Mouse (Mus musculus): ENCODE measurements around the gene Tacc2.

The Tacc2 gene

DNA sequence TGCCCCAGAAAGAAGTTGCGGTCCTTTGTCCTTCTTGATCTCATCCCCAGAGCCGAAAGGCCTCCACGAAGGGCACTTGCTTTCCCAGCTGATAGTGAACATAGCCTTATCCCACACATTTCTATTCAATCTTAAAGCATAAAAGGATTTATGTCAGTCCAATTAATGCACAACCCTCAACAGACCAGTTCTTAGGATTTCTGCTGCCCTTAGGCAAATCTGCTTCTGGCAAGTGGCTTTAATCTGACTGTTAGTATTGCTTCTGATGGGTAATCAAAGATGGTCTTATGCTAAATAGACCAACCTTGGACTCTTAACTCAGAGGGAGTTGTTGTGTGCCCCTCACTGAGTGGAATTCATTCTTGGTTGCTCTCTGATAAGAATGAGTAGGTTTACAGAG, 40.4 kb downstream of the Tacc2 start:
- DNase-seq (ENCODE audit: low spot score) = no peak

DNA sequence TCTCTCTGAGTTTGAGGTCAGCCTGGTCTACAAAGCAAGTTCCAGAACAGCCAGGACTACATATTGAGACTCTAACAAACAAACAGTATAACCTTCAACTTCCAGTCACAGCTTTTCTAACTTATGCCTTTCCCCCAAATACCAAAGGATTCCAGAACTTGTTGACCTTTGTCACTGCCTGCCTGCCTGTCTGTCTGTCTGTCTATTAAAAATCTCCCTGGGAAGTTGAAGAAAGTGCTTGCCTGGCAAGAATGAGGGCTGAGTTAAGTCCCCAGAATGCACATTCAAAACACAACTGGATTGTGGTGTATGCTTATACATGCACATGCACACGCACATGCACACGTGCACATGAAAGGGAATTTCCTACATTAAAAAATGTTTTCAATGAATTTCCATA, 43.8 kb downstream of the Tacc2 start:
- DNase-seq (ENCODE audit: low spot score) = no peak

DNA sequence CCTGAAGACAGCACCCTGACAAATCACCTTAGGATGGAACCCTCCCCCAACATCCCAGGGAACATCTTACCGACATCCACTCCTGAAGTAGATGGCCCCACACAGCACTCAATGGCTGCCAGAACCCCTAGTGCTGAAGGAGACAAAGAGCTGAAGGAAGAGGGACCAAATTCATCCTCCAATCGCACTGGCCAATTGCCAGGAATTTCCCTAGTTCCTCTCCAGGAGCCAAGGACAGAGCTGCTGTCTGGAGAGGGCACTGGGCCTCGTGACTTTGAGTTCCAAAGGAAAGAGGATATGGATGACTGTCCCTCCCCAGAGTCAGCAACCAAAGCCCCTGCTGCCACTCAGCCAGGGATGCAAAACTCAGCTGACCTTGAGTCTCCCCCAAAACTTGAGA, 44.7 kb downstream of the Tacc2 start:
- no peak for DNase-seq (ENCODE audit: low spot score)

DNA sequence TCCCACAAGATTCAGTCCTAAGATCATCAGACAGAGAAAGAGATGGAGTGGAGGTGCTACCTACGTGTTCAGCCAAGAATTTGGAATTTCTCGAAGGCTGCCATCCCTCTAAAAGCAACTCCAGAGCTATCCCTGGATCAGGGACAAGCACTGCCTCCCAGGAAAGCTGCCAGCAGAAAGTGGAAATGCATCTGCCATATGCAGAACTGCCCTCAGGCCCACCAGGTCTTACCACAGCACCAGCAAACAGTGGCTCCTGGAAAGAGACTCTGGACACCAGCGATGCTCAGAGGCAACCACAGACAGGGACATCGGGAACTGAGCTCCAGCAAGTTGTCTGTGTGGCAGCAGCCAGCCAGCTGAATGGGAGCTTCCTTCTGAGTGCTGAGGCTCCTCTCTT, 45.1 kb downstream of the Tacc2 start:
- no peak for DNase-seq (ENCODE audit: low spot score)

DNA sequence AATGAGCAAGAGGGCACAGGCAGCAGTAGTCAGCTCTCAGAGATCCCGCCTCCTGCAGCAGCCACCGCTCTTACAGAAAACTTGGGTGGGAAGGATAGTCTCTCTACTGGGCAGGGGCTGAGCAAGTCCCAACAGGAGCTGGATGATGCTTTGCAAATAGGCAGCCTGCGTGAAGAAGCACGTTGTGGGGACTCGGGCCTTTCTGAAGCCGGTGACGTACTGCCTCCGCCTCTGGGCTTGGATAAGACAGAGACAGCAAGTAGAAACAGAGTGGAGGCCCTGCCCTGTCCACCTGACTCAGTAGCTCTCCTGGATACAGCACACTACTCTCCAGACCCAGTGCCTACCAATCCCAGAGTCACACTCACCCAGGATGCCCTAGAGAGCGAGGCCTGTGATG, 47.1 kb downstream of the Tacc2 start:
- no peak for DNase-seq (ENCODE audit: low spot score)

DNA sequence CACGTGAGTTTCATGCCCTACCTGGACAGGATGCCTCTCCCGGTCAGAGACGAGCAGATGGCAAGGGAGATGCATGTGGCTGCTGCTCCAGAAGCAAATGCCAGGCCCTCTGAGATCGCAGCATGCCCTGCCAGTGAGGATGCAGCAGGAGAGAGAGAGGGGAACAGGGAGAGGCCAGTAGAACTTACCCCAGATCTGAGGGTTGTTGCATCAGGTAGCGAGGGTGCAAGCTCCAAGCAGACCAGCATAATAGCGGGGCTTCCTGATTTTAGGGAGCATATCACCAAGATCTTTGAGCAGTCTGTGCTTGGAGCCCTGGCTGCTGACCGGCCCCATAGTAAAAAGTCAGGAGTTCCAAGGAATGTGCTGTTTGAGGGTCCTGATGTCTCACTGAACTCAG, 48.1 kb downstream of the Tacc2 start:
- DNase-seq (ENCODE audit: low spot score) = no peak

DNA sequence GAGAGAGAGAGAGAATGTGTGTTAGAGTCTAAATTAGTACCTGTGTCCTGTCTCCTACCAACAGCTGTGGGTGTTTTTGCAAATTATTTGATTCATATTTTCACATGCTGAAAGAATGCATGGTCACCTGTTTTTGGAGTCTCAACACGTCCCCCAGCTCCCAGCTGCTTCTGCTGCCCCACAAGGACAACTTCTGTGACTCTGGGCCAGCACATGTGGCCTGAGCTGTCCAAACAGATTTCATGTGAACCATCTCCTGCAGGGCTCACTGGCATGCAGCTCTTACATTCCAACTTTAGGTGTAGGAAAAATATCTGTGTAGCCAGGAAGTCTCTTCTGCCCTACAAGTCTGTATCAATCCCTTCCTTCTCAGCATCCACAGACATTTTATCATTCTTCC, 51.4 kb downstream of the Tacc2 start:
- no peak for DNase-seq (ENCODE audit: low spot score)

DNA sequence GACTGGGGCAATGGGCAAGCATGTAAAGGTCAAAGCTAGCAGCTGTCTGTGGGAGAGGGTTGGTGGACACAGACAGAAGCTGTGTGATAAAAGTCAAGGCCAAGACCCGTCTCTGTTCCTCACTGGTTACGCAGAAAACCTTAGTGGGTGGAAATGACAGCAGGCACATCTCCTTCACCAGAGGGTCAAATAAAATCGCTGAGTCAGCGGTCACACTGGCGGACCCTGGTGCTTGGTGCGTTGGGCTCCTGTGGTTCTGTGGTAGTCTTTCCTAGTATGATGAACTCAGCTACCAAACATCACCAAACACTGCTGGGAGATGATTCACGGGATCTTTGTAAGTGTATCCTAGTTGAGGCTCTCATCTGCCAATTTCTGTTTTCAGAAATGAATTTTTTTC, 52.8 kb downstream of the Tacc2 start:
- DNase-seq (ENCODE audit: low spot score) = no peak

DNA sequence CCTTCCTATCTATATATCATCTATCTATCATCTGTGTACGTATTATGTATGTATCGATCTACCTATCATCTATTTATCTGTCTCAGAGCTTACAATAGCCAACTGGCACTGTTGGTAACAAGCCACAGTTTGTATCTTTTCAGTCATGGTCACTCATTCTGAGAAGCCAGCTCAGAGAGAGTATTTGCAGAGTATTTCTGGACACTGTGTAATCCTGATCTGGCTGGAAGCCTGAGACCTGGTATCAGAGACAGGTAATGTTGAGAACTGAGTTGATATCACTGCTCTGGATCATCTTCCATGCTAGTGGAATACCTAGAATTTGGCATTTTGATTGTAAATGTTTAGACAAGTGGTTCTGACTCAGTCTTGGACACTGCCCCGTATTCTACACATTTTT, 53.7 kb downstream of the Tacc2 start:
- no peak for DNase-seq (ENCODE audit: low spot score)

DNA sequence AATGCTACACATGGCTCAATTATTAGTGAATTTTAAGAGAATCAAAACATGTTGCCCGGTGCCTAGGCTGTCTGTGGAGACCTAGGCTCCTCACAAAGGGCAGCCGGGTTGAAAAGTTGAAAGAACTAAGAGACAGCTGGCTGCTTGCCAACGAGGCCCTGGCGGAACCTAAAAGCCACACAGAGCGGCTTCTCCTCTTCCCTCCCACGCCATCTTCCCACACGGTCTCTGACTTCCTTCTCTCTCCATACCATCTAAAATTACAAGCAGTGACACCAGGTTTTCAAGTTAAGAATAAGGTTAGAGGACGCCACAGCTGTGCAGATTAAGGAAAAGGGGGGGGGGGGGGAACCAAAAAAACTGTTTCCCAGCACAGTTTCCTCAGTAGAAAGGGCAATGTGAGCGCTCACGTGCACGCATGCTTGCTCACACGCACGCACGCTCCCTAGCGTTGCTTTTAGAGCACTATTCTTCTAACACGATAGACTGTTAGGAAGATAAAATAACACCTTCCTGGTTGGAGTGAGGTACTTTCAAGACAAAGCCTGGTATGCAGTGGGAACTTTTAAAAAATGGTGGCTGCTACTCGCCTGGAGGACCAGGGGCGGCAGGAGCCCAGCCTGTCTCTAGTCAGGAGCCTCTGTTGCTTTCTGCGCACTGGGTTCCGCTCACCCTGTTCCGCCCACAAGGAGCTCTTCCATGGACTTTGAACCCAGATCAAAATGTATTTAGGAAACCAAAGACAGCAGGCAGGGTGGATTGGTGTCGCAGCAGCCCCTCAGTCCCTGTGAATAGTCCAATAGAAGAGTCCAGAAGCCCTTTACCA, 54.5 kb downstream of the Tacc2 start:
- DNase-seq (ENCODE audit: low spot score) = peak; percentile 62

DNA sequence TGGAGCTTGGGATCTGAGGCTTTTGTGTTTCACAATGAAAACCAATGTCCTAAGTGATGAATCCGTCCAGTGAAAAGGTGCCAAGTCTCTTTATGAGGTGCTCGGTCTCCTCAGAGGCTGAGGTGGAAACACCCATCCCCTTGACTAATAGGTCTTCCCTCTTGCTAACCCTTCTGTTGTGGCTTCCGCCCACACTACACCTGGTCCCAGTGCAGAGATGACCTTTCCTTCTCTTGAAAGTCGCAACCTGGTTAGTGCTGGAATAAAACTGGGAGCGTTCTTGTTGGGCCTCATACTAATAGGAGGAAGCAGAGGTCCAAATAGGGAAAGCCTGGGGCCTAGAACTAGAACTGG, 55.1 kb downstream of the Tacc2 start:
- DNase-seq (ENCODE audit: low spot score) = no peak

DNA sequence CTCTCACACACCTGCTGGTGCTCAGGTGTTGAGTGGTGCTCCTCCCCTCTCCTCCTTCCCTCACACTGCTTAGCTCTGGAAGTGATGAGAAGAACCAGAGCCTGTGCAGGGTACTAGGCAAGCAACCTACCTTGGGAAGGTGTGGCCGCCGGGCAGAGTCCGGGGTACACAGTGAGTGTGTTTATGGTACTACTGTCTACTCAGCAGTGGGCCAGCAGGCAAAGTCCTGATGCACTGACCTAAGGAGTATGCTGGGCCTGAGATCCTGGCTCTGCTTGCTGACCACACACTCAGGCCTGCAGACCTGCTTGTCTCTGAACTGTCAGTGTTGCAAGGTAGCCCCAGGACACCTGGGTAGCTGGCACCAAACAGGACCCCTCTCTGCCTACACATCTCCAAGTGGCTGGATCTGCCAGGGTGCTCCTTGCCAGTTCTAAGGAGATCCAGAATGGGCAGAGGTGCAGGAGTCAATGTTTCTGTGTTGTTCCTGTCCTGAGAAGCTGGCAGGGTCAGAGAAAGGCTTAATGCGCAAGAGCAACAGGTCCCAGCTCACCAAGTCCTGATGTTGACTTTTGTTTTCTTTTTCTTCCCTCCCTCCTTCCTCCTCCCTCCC, 57.1 kb downstream of the Tacc2 start:
- no peak for DNase-seq (ENCODE audit: low spot score)

DNA sequence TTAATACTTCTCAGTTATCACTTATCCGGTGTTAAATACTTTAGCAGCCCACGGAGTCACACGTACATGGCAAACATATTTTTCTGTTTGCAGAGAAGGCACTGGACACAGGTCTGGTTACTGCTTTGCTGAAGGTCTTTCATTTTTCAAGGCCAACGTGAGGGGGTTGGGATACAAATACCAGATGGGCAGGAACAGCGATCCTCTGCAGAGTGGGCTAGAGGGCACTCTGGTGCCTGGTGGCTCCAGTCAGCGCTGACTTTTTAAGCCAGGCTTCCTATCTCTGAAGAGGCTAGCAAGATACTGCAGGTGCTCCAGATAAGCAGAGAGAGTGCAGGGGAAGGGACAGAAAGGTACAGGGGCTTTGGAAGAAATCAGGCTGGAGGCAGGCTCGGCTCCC, 58.0 kb downstream of the Tacc2 start:
- DNase-seq (ENCODE audit: low spot score) = no peak

DNA sequence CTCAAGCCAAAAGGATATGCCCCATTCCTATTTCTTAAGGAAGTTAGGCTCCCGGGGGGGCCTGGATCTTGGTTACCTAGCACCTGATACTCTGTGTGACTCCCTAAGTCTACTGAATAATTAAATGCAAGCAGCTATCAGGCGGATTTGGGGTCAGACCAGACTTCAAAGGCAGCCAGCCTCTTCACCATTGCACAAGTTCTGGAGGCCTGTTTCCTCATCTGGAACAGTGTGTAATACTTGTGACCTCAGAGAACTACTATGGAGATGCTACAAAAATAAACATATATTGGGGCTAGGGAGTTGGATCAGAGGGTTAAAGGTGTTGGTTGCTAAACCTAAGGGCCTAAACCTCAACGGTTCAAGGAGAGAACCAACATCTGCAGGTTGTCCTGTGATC, 59.0 kb downstream of the Tacc2 start:
- no peak for DNase-seq (ENCODE audit: low spot score)

DNA sequence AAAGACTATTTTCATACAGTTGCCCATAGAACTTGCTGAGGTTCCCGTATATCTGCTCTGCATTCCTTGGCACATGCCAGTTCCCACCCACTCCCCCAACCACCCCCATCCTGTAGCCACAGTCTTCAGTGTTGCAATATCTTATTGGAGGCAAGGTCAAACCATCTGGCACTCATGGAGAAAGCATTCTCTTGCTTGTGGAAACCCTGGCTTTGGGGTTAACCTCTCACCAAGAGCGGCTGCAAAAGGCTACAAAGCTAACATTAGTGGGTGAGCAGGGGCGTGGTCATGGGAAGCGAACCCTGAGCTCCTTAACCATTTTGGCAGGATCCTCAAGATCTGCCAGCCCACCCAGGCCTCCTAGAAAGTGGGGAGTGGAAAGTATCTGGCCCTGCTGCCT, 59.7 kb downstream of the Tacc2 start:
- no peak for DNase-seq (ENCODE audit: low spot score)

DNA sequence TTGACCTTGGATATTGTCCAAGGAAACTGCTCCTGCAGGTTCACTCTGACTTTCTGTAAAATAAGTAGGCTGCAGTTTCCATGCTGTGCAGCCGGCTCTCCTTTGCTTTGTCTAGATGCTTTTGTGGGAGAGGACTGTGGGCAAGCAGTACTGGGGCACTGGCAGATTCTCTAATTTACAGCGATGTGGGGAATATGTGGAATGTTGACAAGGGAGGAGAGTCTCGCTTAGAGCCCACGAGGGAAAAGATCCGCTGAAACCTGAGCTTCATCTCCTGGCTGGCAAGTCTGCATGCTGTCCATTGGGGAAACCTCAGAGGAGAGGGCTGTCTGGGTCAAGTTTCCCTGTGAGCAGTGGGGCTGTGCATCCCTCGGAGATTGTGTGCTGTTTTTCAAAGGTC, 60.6 kb downstream of the Tacc2 start:
- no peak for DNase-seq (ENCODE audit: low spot score)

DNA sequence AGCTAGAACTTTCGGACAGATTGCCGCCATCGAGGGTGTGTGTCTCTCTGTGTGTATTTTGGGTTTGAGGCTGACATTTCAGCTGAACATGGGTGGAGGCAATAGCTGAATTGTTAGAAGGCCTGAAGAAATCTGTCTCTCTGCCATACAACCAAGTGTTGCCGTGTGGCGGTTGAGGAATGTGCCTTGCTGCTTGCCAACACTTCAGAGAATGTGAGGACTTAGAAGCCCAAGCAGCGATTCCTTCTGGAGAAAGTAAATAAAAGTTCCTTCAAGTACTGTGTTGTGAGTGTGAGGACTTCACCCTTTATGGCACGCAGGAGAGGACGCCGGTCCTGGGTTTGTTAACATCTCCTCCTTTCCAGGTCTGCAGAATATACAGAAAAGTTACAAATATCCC, 63.4 kb downstream of the Tacc2 start:
- no peak for DNase-seq (ENCODE audit: low spot score)

DNA sequence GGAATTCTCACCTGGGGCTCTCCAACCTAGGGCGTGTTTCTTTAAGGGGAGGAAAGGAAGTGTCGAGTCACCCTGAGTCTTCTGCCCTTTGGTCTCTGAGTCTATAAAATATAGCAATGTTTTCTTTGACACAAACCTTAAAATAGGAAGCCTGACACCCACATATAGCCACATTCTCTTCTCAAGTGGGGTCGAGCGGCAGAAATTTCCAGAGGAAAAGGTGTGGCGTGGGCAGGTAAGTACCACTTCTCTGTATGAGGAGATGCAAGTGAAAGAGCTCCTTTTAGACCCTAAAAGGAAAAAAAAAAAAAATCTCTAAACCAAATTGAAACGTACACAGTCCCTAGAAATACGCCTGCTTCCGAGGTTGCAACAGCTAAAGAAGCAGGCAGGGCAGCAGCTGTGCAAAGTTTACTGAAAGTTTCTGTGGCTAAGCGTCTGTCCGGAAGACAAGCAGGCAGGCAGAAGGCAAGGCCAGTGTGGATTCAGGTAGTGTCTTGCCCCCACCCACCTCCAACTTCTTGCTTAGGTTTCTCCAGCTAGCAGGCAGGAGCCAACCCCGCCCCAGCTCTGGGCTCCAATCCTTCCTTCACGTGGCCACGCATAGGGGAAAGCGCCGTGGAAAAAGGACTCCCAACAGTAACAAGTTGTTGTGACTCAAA, 68.2 kb downstream of the Tacc2 start:
- no peak for DNase-seq (ENCODE audit: low spot score)

DNA sequence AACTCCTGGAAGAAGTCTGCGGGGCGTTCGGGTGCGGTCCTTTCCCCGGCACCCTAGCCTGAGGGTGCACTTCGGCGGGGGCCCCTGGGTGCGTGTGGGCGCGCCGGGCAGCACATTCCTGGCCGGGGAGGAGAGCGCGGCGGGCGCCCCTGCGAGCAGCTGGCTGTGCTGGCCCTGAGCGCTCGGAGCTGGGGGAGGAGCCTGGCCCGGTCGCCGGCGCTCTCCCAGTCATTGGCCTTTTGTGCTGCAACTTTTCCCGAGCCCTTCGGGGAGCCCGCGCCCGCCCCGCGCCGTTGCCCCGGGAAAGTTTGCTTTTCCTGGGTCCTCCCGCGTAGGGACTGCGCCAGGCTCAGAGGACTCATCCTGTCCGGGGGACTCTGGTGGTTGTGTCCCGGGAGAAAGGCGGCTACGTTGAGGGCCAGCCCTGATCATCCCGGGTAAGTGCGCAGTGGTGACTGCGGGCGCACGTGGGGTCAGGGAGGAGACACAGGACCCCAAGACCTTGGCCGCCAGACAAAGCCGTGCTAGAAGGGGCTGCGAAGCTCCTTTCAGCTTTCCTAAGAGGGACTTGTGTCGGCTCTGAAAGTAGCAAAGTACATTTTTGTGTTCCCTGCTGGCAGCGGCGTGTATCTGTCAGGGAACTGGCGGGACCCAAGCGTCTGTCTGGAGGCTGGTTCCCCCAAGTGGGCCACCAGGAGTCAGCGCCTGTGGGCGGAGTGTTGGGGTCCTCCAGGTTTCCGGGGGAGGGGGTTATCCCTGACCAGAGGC, 68.9 kb downstream of the Tacc2 start:
- peak; percentile 86 for DNase-seq (ENCODE audit: low spot score)

DNA sequence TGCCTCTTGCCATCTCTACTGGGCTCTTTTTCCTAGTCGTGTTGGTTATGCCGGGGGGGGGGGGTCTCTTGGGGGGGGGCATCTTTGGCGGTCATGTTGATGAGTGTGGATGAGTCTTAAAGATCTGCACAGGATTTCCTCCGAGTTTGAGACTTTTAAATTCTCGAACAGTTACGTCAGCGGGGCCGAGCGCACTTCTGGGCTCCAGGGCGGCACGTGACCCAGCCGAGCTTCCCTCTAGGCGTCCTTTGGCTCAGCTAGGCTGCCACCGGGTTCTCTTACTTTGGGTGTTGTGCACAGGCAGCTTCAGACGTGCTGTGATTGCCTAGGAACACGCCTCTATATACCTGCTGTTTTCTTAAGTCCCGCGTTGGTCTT, 69.5 kb downstream of the Tacc2 start:
- DNase-seq (ENCODE audit: low spot score) = peak; percentile 75

DNA sequence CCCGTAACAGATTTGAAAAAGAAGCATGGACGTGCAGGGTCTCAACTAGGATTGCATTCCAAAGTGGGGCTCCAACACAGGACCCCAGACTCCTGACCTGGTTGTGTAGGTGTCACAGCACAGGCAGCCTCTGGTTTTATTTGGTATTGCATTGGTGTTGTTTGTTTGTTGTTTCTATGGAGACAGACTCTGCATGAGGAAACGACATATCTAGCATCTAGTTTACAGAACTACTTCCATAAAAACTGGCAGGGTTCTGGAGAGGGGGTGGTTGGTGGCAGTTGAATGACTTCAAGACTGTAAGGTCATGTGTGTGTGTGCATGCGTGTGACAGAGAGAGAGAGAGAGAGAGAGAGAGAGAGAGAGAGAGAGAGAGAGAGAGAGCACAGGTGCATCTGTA, 70.8 kb downstream of the Tacc2 start:
- no peak for DNase-seq (ENCODE audit: low spot score)

DNA sequence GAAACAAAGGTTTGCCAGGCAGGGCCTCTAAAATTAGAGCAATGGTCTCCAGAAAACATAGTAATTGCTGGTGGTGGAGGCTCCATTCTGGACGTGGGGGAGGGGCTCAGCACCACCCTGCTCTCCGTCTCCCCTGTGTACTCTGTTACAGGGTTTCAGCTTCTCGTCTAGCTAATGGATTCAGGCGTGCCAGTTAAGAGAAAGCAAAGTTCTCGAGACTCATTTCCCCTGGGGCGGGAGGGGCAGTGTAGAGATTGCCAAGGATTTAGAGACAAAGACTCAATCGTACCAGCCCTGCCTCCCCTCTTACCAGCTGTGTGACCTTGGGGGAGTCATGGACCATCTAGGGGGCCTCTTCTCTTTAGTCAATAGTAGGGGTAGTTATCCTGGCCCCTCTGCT, 72.0 kb downstream of the Tacc2 start:
- DNase-seq (ENCODE audit: low spot score) = no peak

DNA sequence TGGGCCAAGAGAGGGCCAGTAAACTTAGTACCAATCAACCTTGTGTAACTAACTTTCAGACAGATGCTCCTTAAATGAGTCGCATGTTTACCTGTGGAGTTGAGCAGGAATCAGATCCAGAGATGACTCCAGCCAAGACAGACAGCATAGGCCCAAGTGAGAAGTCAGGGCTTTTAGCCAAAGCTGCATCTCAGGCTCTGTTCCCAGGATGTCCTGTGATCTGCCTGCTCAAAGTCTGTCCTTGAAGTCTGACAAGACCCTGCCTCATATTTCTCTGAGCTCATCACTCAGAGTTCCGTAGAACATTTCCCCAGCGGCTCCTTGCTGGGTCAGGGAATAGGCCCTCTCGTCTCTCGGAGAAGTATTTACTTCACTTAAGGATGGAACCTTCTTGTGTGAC, 73.4 kb downstream of the Tacc2 start:
- no peak for DNase-seq (ENCODE audit: low spot score)

Measured in ovary, postnatal 36 days (tissue).